Mouse (Mus musculus): ENCODE measurements at regions not wholly inside any gene's neighbourhood (a gene's known extent, or its start where the extent isn't known, plus 50 kb on each side); places are given as distances from the start of the nearest gene placed in this dataset.

DNA sequence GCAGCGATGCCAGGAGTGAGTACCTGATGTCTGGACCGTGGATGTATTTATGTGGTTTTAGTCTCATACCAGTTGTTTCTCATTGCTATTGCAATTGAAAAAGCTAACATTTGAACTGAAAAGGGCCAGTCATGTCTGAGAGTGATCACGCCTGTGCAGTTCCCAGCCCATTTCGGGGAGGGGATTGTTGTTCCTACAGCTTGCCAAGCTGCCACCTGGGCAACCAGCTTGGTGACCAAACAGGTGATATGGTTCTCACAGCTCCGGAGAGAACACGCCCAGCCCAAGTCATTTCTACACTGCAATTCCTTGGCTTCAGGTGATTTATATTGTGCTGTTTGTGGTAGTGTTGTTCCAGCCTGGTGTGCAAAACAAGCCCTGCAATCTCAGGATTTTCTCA, 194.2 kb upstream of the Cited2 start:
- Histone ChIP-seq H3K36me3 (ENCODE audit: control insufficient read depth, insufficient read depth, low read length) (no peaks in the 10 kb centered on the region), H3K79me2 (ENCODE audit: control insufficient read depth, insufficient read depth, low read length) (no peaks in the 10 kb centered on the region), H3K4me1 (ENCODE audit: control insufficient read depth, insufficient read depth, low read length) (no peaks in the 10 kb centered on the region), H3K9ac (ENCODE audit: low read depth, low read length) (no peak overlapping the region), H3K27ac (replicated peaks; ENCODE audit: insufficient read depth, low read depth, low read length) (no peak overlapping the region), H3K27me3 (ENCODE audit: control insufficient read depth, insufficient read depth, low read length) (no peaks in the 10 kb centered on the region), H3K4me3 (ENCODE audit: insufficient read depth, low read depth, low read length) (no peak overlapping the region)
- TF ChIP-seq POLR2A (IDR thresholded peaks at IDR 0.05; ENCODE audit: extremely low read depth, insufficient read depth, low read length) (no peak), CTCF (IDR thresholded peaks at IDR 0.05; ENCODE audit: low read depth, low read length) (no peak)
- WGBS: 86% methylated on average over 6 of the region's 6 CpGs
- no peak for DNase-seq (ENCODE audit: extremely low read depth, low read depth, low spot score)

DNA sequence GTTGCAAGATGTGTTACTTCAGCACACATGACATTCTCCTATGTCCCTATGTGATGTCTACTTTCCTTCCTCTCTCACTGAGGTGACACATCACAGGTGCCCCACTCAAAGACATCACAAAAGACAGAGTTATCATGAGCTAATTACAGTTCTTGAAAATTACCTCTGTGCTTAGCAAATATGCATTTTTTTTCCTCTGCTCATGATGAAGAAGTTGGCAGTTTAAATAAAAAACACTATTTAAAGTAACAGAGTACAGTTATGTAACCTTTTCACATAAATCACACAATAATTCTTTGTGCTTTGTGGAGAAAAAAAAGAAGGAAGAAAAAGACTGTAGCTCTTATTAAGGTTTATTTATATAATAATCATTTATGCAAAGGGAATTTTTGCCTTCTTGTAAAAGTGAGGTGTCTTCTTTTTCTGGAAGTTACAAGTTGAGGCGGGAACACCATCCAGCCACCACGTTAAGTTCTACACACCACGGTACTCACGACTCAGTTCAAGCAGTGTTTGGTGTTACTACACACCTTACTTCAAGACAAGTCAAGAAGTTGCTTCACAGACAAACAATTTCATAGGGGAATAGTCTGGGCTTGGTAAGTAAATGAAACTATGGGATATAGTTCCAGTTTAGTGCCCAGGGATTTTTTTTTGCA, 193.0 kb upstream of the Cited2 start:
- H3K27me3 ChIP-seq (ENCODE audit: control insufficient read depth, insufficient read depth, low read length): no peaks in the 10 kb centered on the region
- 88% methylated on average over 4 of the region's 4 CpGs for WGBS

DNA sequence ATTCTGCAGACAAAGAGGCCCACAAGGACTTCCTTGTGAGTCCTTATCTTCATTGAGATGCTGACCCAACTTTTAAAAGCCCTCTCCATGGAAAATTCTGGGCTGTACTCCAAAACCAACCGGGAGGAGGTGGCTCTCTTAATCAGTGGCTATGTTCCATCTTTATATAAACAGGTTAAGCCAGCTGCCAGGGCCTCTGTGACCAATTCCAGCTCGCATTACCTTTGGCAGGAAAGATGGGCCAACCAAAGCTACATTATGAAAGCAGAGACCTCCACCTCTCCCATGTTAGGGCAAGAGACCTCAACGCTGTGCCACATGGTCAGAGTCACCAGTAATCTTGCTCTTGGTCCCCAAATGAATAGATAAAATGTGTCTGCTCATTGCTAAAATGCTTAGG, 192.0 kb upstream of the Cited2 start:
- 26% methylated on average over 3 of the region's 3 CpGs for WGBS
- Histone ChIP-seq H3K79me2 (ENCODE audit: control insufficient read depth, insufficient read depth, low read length) (no peaks in the 10 kb centered on the region), H3K27me3 (ENCODE audit: control insufficient read depth, insufficient read depth, low read length) (no peaks in the 10 kb centered on the region), H3K27ac (replicated peaks; ENCODE audit: insufficient read depth, low read depth, low read length) (no peak overlapping the region), H3K9ac (ENCODE audit: low read depth, low read length) (no peak overlapping the region), H3K4me3 (ENCODE audit: insufficient read depth, low read depth, low read length) (no peak overlapping the region), H3K4me1 (ENCODE audit: control insufficient read depth, insufficient read depth, low read length) (no peaks in the 10 kb centered on the region), H3K36me3 (ENCODE audit: control insufficient read depth, insufficient read depth, low read length) (no peaks in the 10 kb centered on the region)
- TF ChIP-seq CTCF (IDR thresholded peaks at IDR 0.05; ENCODE audit: low read depth, low read length): no peak
- no peak for TF ChIP-seq POLR2A (IDR thresholded peaks at IDR 0.05; ENCODE audit: extremely low read depth, insufficient read depth, low read length)
- no peak for DNase-seq (ENCODE audit: extremely low read depth, low read depth, low spot score)

More for the DNA sequence above, 193.0 kb upstream of the Cited2 start:
- DNase-seq (ENCODE audit: extremely low read depth, low read depth, low spot score): no peak
- Histone ChIP-seq H3K79me2 (ENCODE audit: control insufficient read depth, insufficient read depth, low read length) (no peaks in the 10 kb centered on the region), H3K4me3 (ENCODE audit: insufficient read depth, low read depth, low read length) (no peak overlapping the region), H3K36me3 (ENCODE audit: control insufficient read depth, insufficient read depth, low read length) (no peaks in the 10 kb centered on the region), H3K4me1 (ENCODE audit: control insufficient read depth, insufficient read depth, low read length) (no peaks in the 10 kb centered on the region), H3K9ac (ENCODE audit: low read depth, low read length) (no peak overlapping the region), H3K27ac (replicated peaks; ENCODE audit: insufficient read depth, low read depth, low read length) (no peak overlapping the region)
- no peak for TF ChIP-seq CTCF (IDR thresholded peaks at IDR 0.05; ENCODE audit: low read depth, low read length)
- no peak for TF ChIP-seq POLR2A (IDR thresholded peaks at IDR 0.05; ENCODE audit: extremely low read depth, insufficient read depth, low read length)

DNA sequence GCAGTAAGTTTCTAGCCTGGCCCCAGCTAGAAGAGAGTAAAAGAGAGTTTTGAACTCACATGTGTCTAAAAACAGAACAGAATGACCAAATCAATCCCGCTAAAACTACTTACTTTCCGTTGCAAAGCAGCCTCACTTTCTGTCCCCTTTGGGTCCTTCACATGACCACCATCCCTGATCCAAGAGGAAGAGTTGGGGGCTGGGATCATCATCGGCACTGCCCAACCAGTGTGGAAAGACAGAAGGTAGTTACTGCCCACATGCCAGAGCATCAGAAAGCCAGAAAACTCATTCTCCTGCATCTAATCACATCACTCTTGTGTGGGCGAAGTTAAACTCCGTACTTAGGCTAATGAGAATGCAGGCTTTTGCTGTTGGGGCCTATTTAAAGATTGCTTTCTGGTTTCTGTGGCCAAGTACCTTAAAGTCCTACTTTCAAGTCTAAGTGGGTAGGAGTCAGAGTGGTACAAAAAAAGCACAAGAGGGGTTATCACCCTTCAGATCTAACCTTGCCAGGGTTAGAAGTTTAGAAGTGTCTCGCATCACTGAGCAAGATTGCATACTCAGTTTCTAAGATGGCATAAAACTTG, 184.0 kb upstream of the Cited2 start:
- Histone ChIP-seq H3K4me3 (ENCODE audit: insufficient read depth, low read depth, low read length) (no peak overlapping the region), H3K9ac (ENCODE audit: low read depth, low read length) (no peak overlapping the region), H3K27ac (replicated peaks; ENCODE audit: insufficient read depth, low read depth, low read length) (no peak overlapping the region), H3K4me1 (ENCODE audit: control insufficient read depth, insufficient read depth, low read length) (no peaks in the 10 kb centered on the region), H3K27me3 (ENCODE audit: control insufficient read depth, insufficient read depth, low read length) (no peaks in the 10 kb centered on the region), H3K36me3 (ENCODE audit: control insufficient read depth, insufficient read depth, low read length) (no peaks in the 10 kb centered on the region), H3K79me2 (ENCODE audit: control insufficient read depth, insufficient read depth, low read length) (no peaks in the 10 kb centered on the region)
- WGBS: 96% methylated on average over 6 of the region's 6 CpGs
- TF ChIP-seq POLR2A (IDR thresholded peaks at IDR 0.05; ENCODE audit: extremely low read depth, insufficient read depth, low read length): no peak
- TF ChIP-seq CTCF (IDR thresholded peaks at IDR 0.05; ENCODE audit: low read depth, low read length): no peak
- DNase-seq (ENCODE audit: extremely low read depth, low read depth, low spot score): no peak

DNA sequence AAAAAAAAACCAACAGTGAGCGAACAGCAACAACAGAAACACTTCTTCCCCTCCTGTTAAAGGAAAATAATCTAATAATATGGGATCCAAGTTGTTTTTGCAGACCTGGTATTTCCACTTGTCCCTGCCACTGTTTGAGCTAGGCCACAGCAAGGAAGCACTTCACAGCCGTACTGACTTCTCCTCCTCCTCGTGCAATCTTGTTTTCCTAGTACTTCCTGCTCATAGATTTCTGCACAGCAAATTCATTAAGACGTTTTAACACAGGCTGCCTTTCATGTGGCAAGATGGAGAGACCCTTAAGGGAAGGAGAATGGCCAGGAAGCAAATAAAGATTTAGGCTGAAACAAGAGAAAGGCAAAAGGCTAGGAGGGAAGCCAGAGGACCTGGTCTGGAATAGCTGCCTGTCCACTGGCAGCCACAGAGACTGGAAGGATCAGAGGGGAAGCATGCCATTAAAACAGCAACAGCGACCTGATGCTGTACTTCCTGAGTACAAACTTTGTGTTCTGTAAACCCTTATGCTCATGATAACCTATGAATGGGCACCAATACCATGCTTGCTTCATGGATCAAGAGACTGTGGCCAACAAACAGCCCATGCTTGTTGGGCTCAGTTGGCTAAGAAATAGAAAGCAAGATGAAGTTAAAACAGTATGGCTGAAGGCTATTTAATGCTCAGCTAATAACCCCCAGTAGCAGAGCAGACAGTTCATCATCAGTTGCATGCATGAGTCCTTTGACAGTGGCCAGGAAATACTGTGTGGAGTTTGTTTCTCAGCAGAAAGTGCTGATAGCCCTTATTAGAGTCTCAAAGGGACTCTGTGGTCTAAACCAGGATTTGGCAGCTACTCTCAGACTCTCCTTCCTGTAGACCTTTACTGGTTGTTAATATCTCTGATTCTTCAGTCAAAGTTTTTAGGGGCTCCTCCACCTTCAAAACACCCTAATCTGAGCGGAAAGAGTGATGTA, 182.3 kb upstream of the Cited2 start:
- no peak for DNase-seq (ENCODE audit: extremely low read depth, low read depth, low spot score)
- Histone ChIP-seq H3K36me3 (ENCODE audit: control insufficient read depth, insufficient read depth, low read length) (no peaks in the 10 kb centered on the region), H3K27ac (replicated peaks; ENCODE audit: insufficient read depth, low read depth, low read length) (no peak overlapping the region), H3K9ac (ENCODE audit: low read depth, low read length) (no peak overlapping the region), H3K4me3 (ENCODE audit: insufficient read depth, low read depth, low read length) (no peak overlapping the region), H3K27me3 (ENCODE audit: control insufficient read depth, insufficient read depth, low read length) (no peaks in the 10 kb centered on the region), H3K79me2 (ENCODE audit: control insufficient read depth, insufficient read depth, low read length) (no peaks in the 10 kb centered on the region), H3K4me1 (ENCODE audit: control insufficient read depth, insufficient read depth, low read length) (no peaks in the 10 kb centered on the region)
- 74% methylated on average over 6 of the region's 6 CpGs for WGBS
- no peak for TF ChIP-seq CTCF (IDR thresholded peaks at IDR 0.05; ENCODE audit: low read depth, low read length)
- no peak for TF ChIP-seq POLR2A (IDR thresholded peaks at IDR 0.05; ENCODE audit: extremely low read depth, insufficient read depth, low read length)
